Mouse (Mus musculus) forebrain, embryonic 13.5 days (tissue): ENCODE measurements around the gene Dnlz. TPM values are rescaled to one million over a fixed set of nuclear protein-coding genes. Genes with fewer than 3 reads are reported as not detected.
A peak's percentile ranks its signal among the peaks of the same experiment; 100 is the strongest.

Experiments used
- ATAC-seq: fragments of 200-750 bp; cut with Nextera tagmentation; 2 replicates; pipeline ENCODE4 v1.8.0; 2017
- H3K27ac ChIP-seq: fragments of 300-500 bp; sonication (generic); 2 replicates; pipeline ENCODE4 v1.5.1; 2015; ENCODE audit warnings: inconsistent platforms, mild to moderate bottlenecking, moderate library complexity
- H3K27me3 ChIP-seq: fragments of 300-500 bp; sonication (generic); 2 replicates; pipeline ENCODE4 v1.6.1; 2015; ENCODE audit warnings: mild to moderate bottlenecking, inconsistent platforms
- H3K36me3 ChIP-seq: fragments of 300-500 bp; sonication (generic); 2 replicates; pipeline ENCODE4 v1.6.1; 2015; ENCODE audit warnings: mild to moderate bottlenecking, inconsistent platforms; ENCODE audit not compliant: poor library complexity, severe bottlenecking
- H3K4me1 ChIP-seq: fragments of 300-500 bp; sonication (generic); 2 replicates; pipeline ENCODE4 v1.6.1; 2015; ENCODE audit warnings: inconsistent platforms
- H3K4me2 ChIP-seq: fragments of 300-500 bp; sonication (generic); 2 replicates; pipeline ENCODE4 v1.6.1; 2015; ENCODE audit warnings: inconsistent platforms, mild to moderate bottlenecking, moderate library complexity
- H3K4me3 ChIP-seq: fragments of 300-500 bp; sonication (generic); 2 replicates; pipeline ENCODE4 v1.5.1; 2015; ENCODE audit warnings: mild to moderate bottlenecking, inconsistent platforms
- H3K9ac ChIP-seq: fragments of 300-500 bp; sonication (generic); 2 replicates; pipeline ENCODE4 v1.6.1; 2015; ENCODE audit warnings: mild to moderate bottlenecking, inconsistent platforms
- H3K9me3 ChIP-seq: fragments of 300-500 bp; sonication (generic); replicated peaks from 2 replicates; pipeline ENCODE4 v1.6.1; 2016; ENCODE audit warnings: inconsistent platforms
- WGBS: fragments of 180-500 bp; shearing (Covaris S2); methylation state at CpG from one replicate; pipeline ENCODE4 v1.1.7; 2015; 5-methylcytosine and 5-hydroxymethylcytosine counted together
- polyA plus RNA-seq: library from polyadenylated mRNA; unstranded; fragments of >200 nt; fragmentation: Nextera tagmentation; extraction: Ambion mirVana; gene quantifications from 2 replicates; pipeline ENCODE4 v1.2.1, GENCODE M21; 2015

Dnlz gene
- polyA plus RNA-seq, 1 experiment from 2014 or later: 31.1 TPM

- Histone ChIP-seq H3K4me2 (no peak overlapping the region), H3K36me3 (peaks cover 69% of the 10 kb centered on the region), H3K27me3 (no peaks in the 10 kb centered on the region), H3K4me1 (no peaks in the 10 kb centered on the region), H3K9me3 (no peaks in the 10 kb centered on the region), H3K9ac (no peak overlapping the region), H3K27ac (no peak overlapping the region), H3K4me3 (no peak overlapping the region)
- 91% methylated on average over 4 of the region's 4 CpGs for WGBS
- ATAC-seq: no peak
Observed at GRCm38 (mm10) chr2:26330056-26330468, 21.8 kb downstream of the Dnlz start.

GRCm38 (mm10) chr2:26329402-26329801, 22.5 kb downstream of the Dnlz start:
- Histone ChIP-seq H3K4me2 (no peak overlapping the region), H3K9ac (no peak overlapping the region), H3K9me3 (no peaks in the 10 kb centered on the region), H3K27ac (no peak overlapping the region), H3K36me3 (peaks cover 75% of the 10 kb centered on the region), H3K4me3 (no peak overlapping the region), H3K4me1 (no peaks in the 10 kb centered on the region), H3K27me3 (no peaks in the 10 kb centered on the region)
- ATAC-seq: peak; percentile 17; the same call in 1 of the 2 replicates
- 59% methylated on average over 8 of the region's 8 CpGs for WGBS

GRCm38 (mm10) chr2:26327852-26328251, 24.1 kb downstream of the Dnlz start:
- H3K36me3 ChIP-seq: peaks cover 89% of the 10 kb centered on the region
- H3K4me3 ChIP-seq: no peak overlapping the region
- no peaks in the 10 kb centered on the region for H3K27me3 ChIP-seq
- 84% methylated on average over 4 of the region's 4 CpGs for WGBS
- no peak overlapping the region for H3K9ac ChIP-seq
- H3K4me1 ChIP-seq: no peaks in the 10 kb centered on the region
- H3K27ac ChIP-seq: no peak overlapping the region
- no peak overlapping the region for H3K4me2 ChIP-seq
- H3K9me3 ChIP-seq: no peaks in the 10 kb centered on the region
- no peak for ATAC-seq

GRCm38 (mm10) chr2:26325386-26326181, 26.3 kb downstream of the Dnlz start:
- Histone ChIP-seq H3K27ac (no peak overlapping the region), H3K4me3 (no peak overlapping the region), H3K9ac (no peak overlapping the region), H3K4me1 (no peaks in the 10 kb centered on the region), H3K27me3 (no peaks in the 10 kb centered on the region), H3K9me3 (no peaks in the 10 kb centered on the region), H3K36me3 (peaks cover 81% of the 10 kb centered on the region), H3K4me2 (no peak overlapping the region)
- peak; percentile 74 for ATAC-seq
- WGBS: 63% methylated on average over 15 of the region's 15 CpGs

- no peak for ATAC-seq
- no peaks in the 10 kb centered on the region for H3K27me3 ChIP-seq
- peaks cover 6% of the 10 kb centered on the region for H3K4me1 ChIP-seq
- H3K9ac ChIP-seq: no peak overlapping the region
- no peak overlapping the region for H3K4me2 ChIP-seq
- H3K4me3 ChIP-seq: no peak overlapping the region
- peaks cover 74% of the 10 kb centered on the region for H3K36me3 ChIP-seq
- no peak overlapping the region for H3K27ac ChIP-seq
- no peaks in the 10 kb centered on the region for H3K9me3 ChIP-seq
- WGBS: 90% methylated on average over 2 of the region's 2 CpGs
Observed at GRCm38 (mm10) chr2:26324917-26325316, 27.0 kb downstream of the Dnlz start.

- no peak for ATAC-seq
- WGBS: 93% methylated on average over 13 of the region's 13 CpGs
- Histone ChIP-seq H3K4me2 (no peak overlapping the region), H3K4me3 (no peak overlapping the region), H3K9ac (no peak overlapping the region), H3K36me3 (peaks cover 76% of the 10 kb centered on the region), H3K4me1 (peaks cover 15% of the 10 kb centered on the region), H3K9me3 (no peaks in the 10 kb centered on the region), H3K27me3 (no peaks in the 10 kb centered on the region), H3K27ac (no peak overlapping the region)
Observed at GRCm38 (mm10) chr2:26323589-26324325, 28.2 kb downstream of the Dnlz start.

GRCm38 (mm10) chr2:26320245-26321185, 31.4 kb downstream of the Dnlz start:
- Histone ChIP-seq H3K27me3 (no peaks in the 10 kb centered on the region), H3K4me2 (no peak overlapping the region), H3K9me3 (no peaks in the 10 kb centered on the region), H3K27ac (no peak overlapping the region), H3K9ac (no peak overlapping the region), H3K4me1 (peaks cover 41% of the 10 kb centered on the region), H3K36me3 (peaks cover 51% of the 10 kb centered on the region), H3K4me3 (no peak overlapping the region)
- 87% methylated on average over 14 of the region's 14 CpGs for whole genome bisulfite sequencing
- ATAC-seq: no peak

GRCm38 (mm10) chr2:26319519-26320244, 32.2 kb downstream of the Dnlz start:
- no peak overlapping the region for H3K4me3 ChIP-seq
- peaks cover 45% of the 10 kb centered on the region for H3K4me1 ChIP-seq
- no peaks in the 10 kb centered on the region for H3K9me3 ChIP-seq
- no peak overlapping the region for H3K9ac ChIP-seq
- H3K27me3 ChIP-seq: no peaks in the 10 kb centered on the region
- WGBS: 92% methylated on average over 13 of the region's 13 CpGs
- H3K36me3 ChIP-seq: peaks cover 43% of the 10 kb centered on the region
- no peak overlapping the region for H3K4me2 ChIP-seq
- H3K27ac ChIP-seq: no peak overlapping the region
- ATAC-seq: no peak

- Histone ChIP-seq H3K4me1 (peaks cover 46% of the 10 kb centered on the region), H3K9ac (peak overlapping the region; percentile 43; the same call in 1 of the 2 replicates), H3K27ac (no peak overlapping the region), H3K4me3 (no peak overlapping the region), H3K4me2 (no peak overlapping the region), H3K9me3 (no peaks in the 10 kb centered on the region), H3K36me3 (peaks cover 37% of the 10 kb centered on the region), H3K27me3 (no peaks in the 10 kb centered on the region)
- WGBS: 90% methylated on average over 9 of the region's 9 CpGs
- no peak for ATAC-seq
Observed at GRCm38 (mm10) chr2:26319109-26319508, 32.8 kb downstream of the Dnlz start.

- no peak for ATAC-seq
- no peaks in the 10 kb centered on the region for H3K27me3 ChIP-seq
- H3K9ac ChIP-seq: peak overlapping the region; percentile 94
- WGBS: 89% methylated on average over 3 of the region's 3 CpGs
- H3K9me3 ChIP-seq: no peaks in the 10 kb centered on the region
- H3K36me3 ChIP-seq: peaks cover 27% of the 10 kb centered on the region
- no peak overlapping the region for H3K27ac ChIP-seq
- peaks cover 46% of the 10 kb centered on the region for H3K4me1 ChIP-seq
- H3K4me2 ChIP-seq: peak overlapping the region; percentile 95
- peak overlapping the region; percentile 93; the same call in 1 of the 2 replicates for H3K4me3 ChIP-seq
Observed at GRCm38 (mm10) chr2:26317991-26318672, 33.8 kb downstream of the Dnlz start.

- 74% methylated on average over 3 of the region's 3 CpGs for WGBS
- no peak for ATAC-seq
- peak overlapping the region; percentile 94 for H3K9ac ChIP-seq
Observed at GRCm38 (mm10) chr2:26317371-26317770, 34.5 kb downstream of the Dnlz start.

More at GRCm38 (mm10) chr2:26317371-26317770, 34.5 kb downstream of the Dnlz start:
- Histone ChIP-seq H3K4me3 (peak overlapping the region; percentile 93), H3K36me3 (peaks cover 21% of the 10 kb centered on the region), H3K27me3 (no peaks in the 10 kb centered on the region), H3K27ac (peak overlapping the region; percentile 95; the same call in 1 of the 2 replicates), H3K4me1 (peaks cover 46% of the 10 kb centered on the region), H3K9me3 (no peaks in the 10 kb centered on the region), H3K4me2 (peak overlapping the region; percentile 95)
